Mouse (Mus musculus): ENCODE data around the gene Cd81. TPM values are rescaled to one million over a fixed set of nuclear protein-coding genes. Genes with fewer than 3 reads are reported as not detected.

The Cd81 gene
- polyA plus RNA-seq, 1 experiment from 2014 or later: 461 TPM

DNA sequence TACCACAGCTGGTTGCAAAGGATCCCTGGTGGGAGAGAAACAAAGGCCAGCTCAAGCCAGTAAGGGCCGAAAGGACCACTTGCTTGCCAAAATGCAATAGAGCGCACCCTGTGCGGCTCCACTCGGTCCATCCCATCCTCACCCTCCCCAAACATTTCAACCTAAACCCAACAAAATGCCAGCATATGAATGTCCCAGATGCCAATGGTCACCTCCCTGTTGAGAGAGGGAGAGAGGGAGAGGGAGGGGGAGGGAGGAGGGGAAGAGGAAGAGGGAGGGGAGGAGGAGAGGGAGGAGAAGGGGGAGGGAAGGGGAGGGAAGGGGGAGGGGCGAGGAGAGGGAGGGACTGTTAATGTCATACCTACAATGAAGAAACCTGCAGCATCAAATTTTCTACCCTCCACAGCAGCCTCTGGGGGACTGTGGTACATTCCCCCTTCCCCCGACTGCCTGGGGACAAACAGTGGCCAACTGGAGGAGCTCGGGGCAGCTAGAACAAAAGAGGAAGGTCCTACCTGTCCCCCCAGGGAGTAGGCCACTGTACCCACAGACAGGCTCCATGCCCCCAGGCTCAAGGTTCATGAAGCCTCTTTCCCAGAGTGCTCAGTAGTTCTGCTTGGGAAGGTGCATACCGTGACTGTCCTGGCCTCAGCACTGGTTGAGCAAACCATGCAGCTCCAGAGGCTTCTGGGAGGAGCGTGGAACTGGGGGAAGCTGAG is 36.0 kb upstream of the Cd81 start:
- H3K9ac ChIP-seq (replicated peaks; ENCODE audit: low read depth, low read length): no peak overlapping the region
- WGBS: 43% methylated on average over 9 of the region's 9 CpGs
- no peaks in the 10 kb centered on the region for H3K27me3 ChIP-seq (ENCODE audit: control insufficient read depth, insufficient read depth, low read length)
- H3K36me3 ChIP-seq (ENCODE audit: control insufficient read depth, insufficient read depth, low read length): no peaks in the 10 kb centered on the region
- peak overlapping the region; percentile 34; the same call in 1 of the 2 replicates for H3K27ac ChIP-seq (ENCODE audit: low read depth, low read length)
- no peak overlapping the region for H3K4me2 ChIP-seq (ENCODE audit: low read depth, low read length)
- ATAC-seq (ENCODE audit: low read depth): 0 out of 2 replicates have a peak, but pooled peaks have one; percentile 40
- peaks cover 13% of the 10 kb centered on the region; the same call in 1 of the 2 replicates for H3K4me1 ChIP-seq (ENCODE audit: control insufficient read depth, insufficient read depth, low read length)
- H3K9me3 ChIP-seq (ENCODE audit: control insufficient read depth, low read length): no peaks in the 10 kb centered on the region
- H3K4me3 ChIP-seq (ENCODE audit: low read depth, low read length): no peak overlapping the region

DNA sequence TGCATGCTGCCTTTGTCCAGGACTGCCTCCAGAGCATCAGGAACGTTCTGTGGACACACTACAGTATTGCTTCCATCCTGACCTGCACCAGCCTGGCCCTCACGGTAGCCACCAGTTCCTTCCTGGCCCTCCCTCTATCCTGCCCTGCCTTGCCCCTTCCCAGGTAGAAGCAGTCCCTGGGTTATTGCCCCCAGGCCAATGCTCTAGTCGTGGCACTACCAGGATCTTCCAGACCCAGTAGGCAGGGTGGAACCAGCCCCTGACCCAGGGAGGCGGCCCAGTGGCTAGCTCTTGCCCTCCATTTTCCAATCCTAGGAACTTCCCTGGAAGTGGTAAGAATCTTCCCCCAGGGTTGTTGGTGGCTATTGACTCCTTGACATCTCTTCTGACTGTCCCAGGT is 35.4 kb upstream of the Cd81 start:
- Histone ChIP-seq H3K9ac (replicated peaks; ENCODE audit: low read depth, low read length) (no peak overlapping the region), H3K27ac (ENCODE audit: low read depth, low read length) (no peak overlapping the region), H3K36me3 (ENCODE audit: control insufficient read depth, insufficient read depth, low read length) (no peaks in the 10 kb centered on the region), H3K27me3 (ENCODE audit: control insufficient read depth, insufficient read depth, low read length) (no peaks in the 10 kb centered on the region), H3K9me3 (ENCODE audit: control insufficient read depth, low read length) (no peaks in the 10 kb centered on the region), H3K4me1 (ENCODE audit: control insufficient read depth, insufficient read depth, low read length) (peaks cover 11% of the 10 kb centered on the region; the same call in 1 of the 2 replicates), H3K4me3 (ENCODE audit: low read depth, low read length) (no peak overlapping the region), H3K4me2 (ENCODE audit: low read depth, low read length) (no peak overlapping the region)
- 75% methylated on average over 4 of the region's 4 CpGs for WGBS
- no peak for ATAC-seq (ENCODE audit: low read depth)

DNA sequence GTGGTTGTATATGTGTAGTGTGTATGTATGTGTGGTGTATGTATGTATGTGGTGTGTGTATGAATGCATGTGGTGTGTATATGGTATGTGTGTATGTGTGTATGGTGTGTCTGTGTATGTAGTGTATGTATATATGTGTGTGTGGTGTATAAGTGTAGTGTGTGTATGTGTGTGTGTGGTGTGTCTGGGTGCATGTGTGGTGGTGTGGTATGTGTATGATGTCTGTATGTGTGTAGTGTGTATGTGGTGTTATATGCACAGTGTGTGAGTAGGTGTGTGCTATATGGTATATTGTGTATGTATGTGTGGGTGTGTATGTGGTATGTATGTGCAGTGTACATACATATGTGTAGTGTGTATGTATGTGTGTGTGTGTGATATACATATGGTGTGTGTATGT is 32.5 kb upstream of the Cd81 start:
- Histone ChIP-seq H3K4me3 (ENCODE audit: low read depth, low read length) (no peak overlapping the region), H3K4me1 (ENCODE audit: control insufficient read depth, insufficient read depth, low read length) (peaks cover 7% of the 10 kb centered on the region; the same call in 1 of the 2 replicates), H3K27ac (ENCODE audit: low read depth, low read length) (no peak overlapping the region), H3K27me3 (ENCODE audit: control insufficient read depth, insufficient read depth, low read length) (no peaks in the 10 kb centered on the region), H3K9ac (replicated peaks; ENCODE audit: low read depth, low read length) (no peak overlapping the region), H3K4me2 (ENCODE audit: low read depth, low read length) (no peak overlapping the region), H3K36me3 (ENCODE audit: control insufficient read depth, insufficient read depth, low read length) (no peaks in the 10 kb centered on the region), H3K9me3 (ENCODE audit: control insufficient read depth, low read length) (no peaks in the 10 kb centered on the region)
- no peak for ATAC-seq (ENCODE audit: low read depth)

DNA sequence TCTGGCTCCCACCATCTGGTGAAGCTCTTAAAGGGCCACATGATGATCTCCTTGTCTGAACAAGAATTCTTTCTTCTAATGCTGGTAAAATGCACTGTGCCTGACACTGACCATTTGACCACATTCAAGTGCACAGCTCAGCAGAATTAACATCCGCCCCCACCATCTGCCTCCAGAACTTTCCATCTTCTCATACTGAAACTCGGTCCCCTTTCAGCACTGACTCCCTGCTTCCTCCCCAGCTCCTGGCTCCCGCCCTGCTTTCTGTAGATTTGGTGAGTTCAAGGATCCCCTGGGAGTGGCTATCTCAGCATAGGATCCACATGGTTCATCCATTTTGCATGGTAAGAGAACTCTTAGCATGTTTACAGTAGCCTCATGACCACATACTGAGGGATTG is 31.8 kb upstream of the Cd81 start:
- ATAC-seq (ENCODE audit: low read depth): no peak
- peaks cover 4% of the 10 kb centered on the region; the same call in 1 of the 2 replicates for H3K4me1 ChIP-seq (ENCODE audit: control insufficient read depth, insufficient read depth, low read length)
- no peak overlapping the region for H3K4me2 ChIP-seq (ENCODE audit: low read depth, low read length)
- no peaks in the 10 kb centered on the region for H3K27me3 ChIP-seq (ENCODE audit: control insufficient read depth, insufficient read depth, low read length)
- H3K9ac ChIP-seq (replicated peaks; ENCODE audit: low read depth, low read length): no peak overlapping the region
- no peak overlapping the region for H3K27ac ChIP-seq (ENCODE audit: low read depth, low read length)
- no peaks in the 10 kb centered on the region for H3K36me3 ChIP-seq (ENCODE audit: control insufficient read depth, insufficient read depth, low read length)
- WGBS: 77% methylated on average over 3 of the region's 3 CpGs
- no peaks in the 10 kb centered on the region for H3K9me3 ChIP-seq (ENCODE audit: control insufficient read depth, low read length)
- no peak overlapping the region for H3K4me3 ChIP-seq (ENCODE audit: low read depth, low read length)

DNA sequence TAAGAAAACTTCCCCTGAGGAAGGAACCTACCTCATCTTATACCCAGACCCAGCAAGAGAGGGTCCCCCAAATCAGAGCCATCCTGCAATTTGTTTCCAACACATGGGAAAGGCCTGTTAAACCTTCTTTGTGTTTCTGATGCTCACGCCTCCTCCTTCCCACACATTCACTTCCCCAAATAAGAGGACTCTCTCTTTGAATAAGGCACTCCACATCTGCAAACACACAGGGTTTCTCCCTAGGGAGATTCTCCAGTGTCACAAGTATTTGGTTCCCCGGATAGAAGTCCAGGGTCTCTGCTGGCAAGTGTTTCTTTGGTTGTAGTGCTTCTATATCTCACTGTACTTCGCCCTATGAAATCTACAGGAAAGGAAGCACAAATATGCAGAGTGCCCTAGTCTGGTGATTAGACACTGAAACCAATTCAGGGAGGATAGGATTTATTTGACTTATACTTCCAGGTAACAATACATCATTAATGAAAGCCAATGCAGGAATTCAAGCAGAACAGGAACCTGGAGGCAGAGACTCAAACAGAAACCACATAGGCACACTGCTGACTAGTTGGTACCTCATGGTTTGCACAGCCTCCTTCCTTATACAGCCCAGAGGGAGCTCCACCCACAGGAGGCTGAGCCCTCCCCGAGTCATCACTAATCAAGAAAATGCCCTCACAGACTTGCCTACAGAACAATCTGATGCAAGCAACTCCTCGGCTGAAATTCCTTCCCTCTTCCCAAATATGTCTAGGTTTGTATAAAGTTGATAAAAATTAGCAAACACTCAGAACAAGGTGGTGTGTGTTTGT is 31.0 kb upstream of the Cd81 start:
- Histone ChIP-seq H3K27ac (ENCODE audit: low read depth, low read length) (no peak overlapping the region), H3K9ac (replicated peaks; ENCODE audit: low read depth, low read length) (no peak overlapping the region), H3K4me2 (ENCODE audit: low read depth, low read length) (no peak overlapping the region), H3K4me1 (ENCODE audit: control insufficient read depth, insufficient read depth, low read length) (no peaks in the 10 kb centered on the region), H3K27me3 (ENCODE audit: control insufficient read depth, insufficient read depth, low read length) (no peaks in the 10 kb centered on the region), H3K9me3 (ENCODE audit: control insufficient read depth, low read length) (no peaks in the 10 kb centered on the region), H3K4me3 (ENCODE audit: low read depth, low read length) (no peak overlapping the region), H3K36me3 (ENCODE audit: control insufficient read depth, insufficient read depth, low read length) (no peaks in the 10 kb centered on the region)
- 73% methylated on average over 5 of the region's 5 CpGs for WGBS
- ATAC-seq (ENCODE audit: low read depth): no peak

DNA sequence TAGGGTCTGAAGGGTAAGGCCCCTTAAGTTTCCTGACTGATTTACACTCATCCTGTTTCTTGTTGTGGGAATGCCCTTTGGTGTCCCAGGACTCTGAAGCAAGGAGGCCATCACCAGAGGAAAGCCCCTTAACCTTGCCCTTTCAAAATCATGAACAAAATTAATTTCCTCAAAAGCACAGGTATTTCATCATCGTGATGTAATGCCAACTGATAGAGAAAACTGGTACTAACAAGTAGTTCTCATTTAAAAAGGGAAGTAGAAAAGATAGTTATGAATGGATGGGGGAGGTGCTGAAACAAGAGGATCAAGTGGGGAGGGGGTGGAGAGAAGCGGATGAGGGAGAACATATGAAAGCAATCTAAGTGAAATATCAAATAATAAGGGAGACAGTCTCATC is 29.0 kb upstream of the Cd81 start:
- Histone ChIP-seq H3K4me1 (ENCODE audit: control insufficient read depth, insufficient read depth, low read length) (no peaks in the 10 kb centered on the region), H3K9ac (replicated peaks; ENCODE audit: low read depth, low read length) (no peak overlapping the region), H3K9me3 (ENCODE audit: control insufficient read depth, low read length) (no peaks in the 10 kb centered on the region), H3K4me3 (ENCODE audit: low read depth, low read length) (no peak overlapping the region), H3K4me2 (ENCODE audit: low read depth, low read length) (no peak overlapping the region), H3K36me3 (ENCODE audit: control insufficient read depth, insufficient read depth, low read length) (no peaks in the 10 kb centered on the region), H3K27me3 (ENCODE audit: control insufficient read depth, insufficient read depth, low read length) (no peaks in the 10 kb centered on the region), H3K27ac (ENCODE audit: low read depth, low read length) (no peak overlapping the region)
- 97% methylated on average over 2 of the region's 2 CpGs for WGBS
- no peak for ATAC-seq (ENCODE audit: low read depth)

DNA sequence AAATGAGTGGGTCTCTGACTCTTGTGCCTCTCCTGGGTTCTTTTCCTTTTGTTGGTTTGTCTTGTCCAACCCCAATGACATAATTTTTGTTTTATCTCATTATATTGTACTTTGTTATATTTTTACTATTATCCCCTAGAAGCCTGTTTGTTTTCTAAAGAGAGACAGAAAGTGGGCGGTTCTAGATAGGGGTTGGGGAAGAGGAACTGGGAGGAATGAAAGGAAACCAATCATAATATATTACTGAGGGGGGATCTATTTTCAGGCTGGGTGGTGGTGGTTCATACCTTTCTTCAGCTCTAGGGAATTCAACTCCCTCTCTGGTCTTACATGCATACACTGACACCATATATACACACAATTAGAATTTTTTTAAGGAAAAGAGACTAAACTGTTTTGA is 28.2 kb upstream of the Cd81 start:
- H3K9me3 ChIP-seq (ENCODE audit: control insufficient read depth, low read length): no peaks in the 10 kb centered on the region

DNA sequence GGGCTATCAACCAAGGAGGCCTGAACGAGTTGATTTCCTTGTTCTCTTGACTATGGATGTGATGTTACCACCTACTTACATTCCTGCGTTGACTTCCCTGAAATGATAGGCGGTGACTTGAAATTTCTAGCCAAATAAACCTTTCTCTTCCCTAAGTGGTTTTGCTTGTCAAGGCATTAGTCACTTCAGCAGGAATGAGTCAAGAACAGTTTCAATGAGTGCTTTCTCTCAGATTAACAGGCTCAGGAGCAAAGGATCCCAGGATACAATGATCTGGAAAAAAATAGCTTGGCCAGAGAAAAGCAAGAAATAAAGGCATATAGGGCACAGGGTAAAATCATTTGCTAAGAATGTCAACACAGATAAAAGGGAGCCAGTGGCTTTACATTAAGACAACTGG is 27.0 kb upstream of the Cd81 start:
- H3K36me3 ChIP-seq (ENCODE audit: control insufficient read depth, insufficient read depth, low read length): no peaks in the 10 kb centered on the region
- H3K4me2 ChIP-seq (ENCODE audit: low read depth, low read length): no peak overlapping the region
- 92% methylated on average over 3 of the region's 3 CpGs for WGBS
- H3K9ac ChIP-seq (replicated peaks; ENCODE audit: low read depth, low read length): no peak overlapping the region
- H3K27me3 ChIP-seq (ENCODE audit: control insufficient read depth, insufficient read depth, low read length): no peaks in the 10 kb centered on the region
- no peak overlapping the region for H3K27ac ChIP-seq (ENCODE audit: low read depth, low read length)
- no peaks in the 10 kb centered on the region for H3K4me1 ChIP-seq (ENCODE audit: control insufficient read depth, insufficient read depth, low read length)
- no peak for ATAC-seq (ENCODE audit: low read depth)
- H3K9me3 ChIP-seq (ENCODE audit: control insufficient read depth, low read length): no peaks in the 10 kb centered on the region
- H3K4me3 ChIP-seq (ENCODE audit: low read depth, low read length): no peak overlapping the region

More for the DNA sequence above, 28.2 kb upstream of the Cd81 start:
- no peak overlapping the region for H3K9ac ChIP-seq (replicated peaks; ENCODE audit: low read depth, low read length)
- H3K4me3 ChIP-seq (ENCODE audit: low read depth, low read length): no peak overlapping the region
- no peak overlapping the region for H3K27ac ChIP-seq (ENCODE audit: low read depth, low read length)
- no peaks in the 10 kb centered on the region for H3K27me3 ChIP-seq (ENCODE audit: control insufficient read depth, insufficient read depth, low read length)
- H3K4me2 ChIP-seq (ENCODE audit: low read depth, low read length): no peak overlapping the region
- 87% methylated on average over 1 of the region's 1 CpGs for WGBS
- ATAC-seq (ENCODE audit: low read depth): no peak
- H3K4me1 ChIP-seq (ENCODE audit: control insufficient read depth, insufficient read depth, low read length): no peaks in the 10 kb centered on the region
- no peaks in the 10 kb centered on the region for H3K36me3 ChIP-seq (ENCODE audit: control insufficient read depth, insufficient read depth, low read length)

DNA sequence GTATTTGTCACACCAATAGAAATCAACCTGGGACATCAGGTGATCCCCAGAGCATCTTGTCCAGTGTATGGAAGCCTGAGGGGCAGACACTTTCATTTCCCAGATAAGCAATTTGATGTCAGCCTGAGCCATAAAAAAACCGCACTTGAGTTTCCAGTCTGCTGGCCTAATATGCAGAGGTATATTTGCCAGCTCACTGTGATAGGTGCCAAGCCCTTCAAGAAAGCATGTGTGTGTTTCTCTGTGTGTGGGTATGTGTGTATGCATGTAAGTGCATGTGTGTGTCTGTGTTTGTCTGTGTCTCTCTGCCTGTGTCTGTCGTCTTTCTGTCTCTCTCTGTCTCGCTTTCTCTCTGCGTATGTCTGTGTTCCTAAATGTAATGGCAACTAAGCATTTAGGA is 25.3 kb upstream of the Cd81 start:
- WGBS: 95% methylated on average over 4 of the region's 4 CpGs
- Histone ChIP-seq H3K4me2 (ENCODE audit: low read depth, low read length) (no peak overlapping the region), H3K36me3 (ENCODE audit: control insufficient read depth, insufficient read depth, low read length) (no peaks in the 10 kb centered on the region), H3K27me3 (ENCODE audit: control insufficient read depth, insufficient read depth, low read length) (no peaks in the 10 kb centered on the region), H3K4me1 (ENCODE audit: control insufficient read depth, insufficient read depth, low read length) (no peaks in the 10 kb centered on the region), H3K9me3 (ENCODE audit: control insufficient read depth, low read length) (no peaks in the 10 kb centered on the region), H3K4me3 (ENCODE audit: low read depth, low read length) (no peak overlapping the region), H3K9ac (replicated peaks; ENCODE audit: low read depth, low read length) (no peak overlapping the region), H3K27ac (ENCODE audit: low read depth, low read length) (no peak overlapping the region)
- no peak for ATAC-seq (ENCODE audit: low read depth)
